Mouse (Mus musculus) adipose tissue, adult 10 weeks (tissue): ENCODE results near the gene Ap5b1. TPM values are rescaled to one million over a fixed set of nuclear protein-coding genes. Genes with fewer than 3 reads are reported as not detected.

ENCODE experiments used
- polyA plus RNA-seq: library from polyadenylated mRNA; stranded (reverse); fragments of 350-450 nt; fragmentation: Illumina TruSeq; extraction: RNeasy Lipid Tissue Mini Kit (QIAGEN cat#74804); gene quantifications from one replicate; pipeline ENCODE4 v1.2.3, GENCODE M21; 2014; ENCODE audit warnings: low read depth, low replicate concordance

Ap5b1 gene
- 5.9 TPM for polyA plus RNA-seq

DNA sequence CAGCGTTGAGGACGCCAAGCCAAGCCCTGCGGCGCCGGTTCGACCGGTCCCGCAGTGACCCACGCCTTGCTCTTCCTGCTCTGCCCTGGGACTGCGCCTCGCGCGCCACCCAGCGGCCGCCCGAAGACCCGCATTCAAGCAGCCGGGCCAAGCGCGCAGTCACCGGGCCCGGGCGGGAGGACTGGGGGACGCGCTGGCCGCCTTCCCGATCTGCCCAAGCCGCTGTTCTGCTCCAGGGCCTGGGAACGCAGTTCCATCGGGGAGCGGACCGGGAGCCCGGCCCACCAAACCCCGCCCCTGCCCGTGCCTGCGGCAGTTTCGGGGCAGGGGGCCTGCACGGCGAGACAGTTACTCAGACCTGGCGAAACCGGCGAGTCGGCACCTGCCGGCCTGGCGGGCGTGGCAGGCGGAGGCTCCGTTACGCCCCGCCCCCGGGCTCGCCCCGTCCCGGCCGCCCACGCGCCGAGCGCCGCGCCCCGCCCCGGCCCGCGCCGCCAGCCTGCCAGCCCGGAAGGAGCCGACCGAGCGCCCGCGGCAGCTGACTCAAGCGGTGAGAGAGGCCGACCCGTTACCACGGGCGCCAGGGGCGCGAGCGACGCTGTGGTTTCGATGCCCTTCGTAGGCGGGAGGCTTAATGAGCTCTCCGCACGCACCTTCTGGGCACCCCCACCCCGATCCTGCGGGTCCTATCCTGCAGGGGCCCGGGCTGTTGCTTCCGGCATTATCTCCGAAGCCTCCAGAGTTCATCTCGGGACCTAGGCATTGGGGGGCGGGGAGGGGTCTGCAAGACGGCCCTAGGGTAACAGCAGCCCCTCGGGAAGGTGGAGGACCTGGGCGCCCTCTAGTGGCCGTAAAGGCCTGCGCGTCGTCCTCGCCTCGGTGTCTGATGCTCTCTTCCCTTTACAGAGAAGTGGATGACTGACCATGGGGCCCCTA is at the start of gene Ap5b1:
TSS of gene Ap5b1 (plus strand) at position 492 of the 936 bp plus-strand sequence.

DNA sequence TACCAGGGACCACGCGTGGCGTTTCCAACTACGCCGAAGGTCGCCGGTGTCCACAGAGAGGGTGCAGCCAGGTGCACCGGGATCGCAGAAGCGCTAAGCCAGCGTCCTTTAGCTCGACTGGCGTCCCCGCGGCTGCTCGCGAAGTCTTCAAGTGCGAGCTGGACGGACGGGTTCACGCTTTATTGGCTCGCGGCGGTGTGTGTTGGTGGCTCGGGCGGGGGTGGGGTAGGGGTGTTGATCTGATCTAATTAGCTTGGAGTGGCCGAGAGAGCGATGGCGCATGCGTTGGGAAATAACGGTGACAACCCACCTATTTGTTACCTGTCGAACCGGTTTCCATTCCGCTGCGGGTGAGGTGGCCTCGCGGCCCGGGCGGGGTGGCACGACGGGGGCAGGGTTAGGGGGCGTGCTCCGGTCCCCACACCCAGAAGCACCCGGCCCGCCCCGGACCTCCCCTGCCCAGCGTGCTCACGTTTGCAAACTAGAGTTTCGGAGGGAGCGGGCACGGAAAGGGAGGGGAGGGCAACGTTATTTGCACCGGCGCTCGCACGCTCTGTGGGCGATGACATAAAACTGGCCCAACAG is 7.3 kb upstream of the Ap5b1 start, which contains the start of gene Ovol1:
TSS of gene Ovol1 (minus strand) at position 190 of the 585 bp plus-strand sequence.

DNA sequence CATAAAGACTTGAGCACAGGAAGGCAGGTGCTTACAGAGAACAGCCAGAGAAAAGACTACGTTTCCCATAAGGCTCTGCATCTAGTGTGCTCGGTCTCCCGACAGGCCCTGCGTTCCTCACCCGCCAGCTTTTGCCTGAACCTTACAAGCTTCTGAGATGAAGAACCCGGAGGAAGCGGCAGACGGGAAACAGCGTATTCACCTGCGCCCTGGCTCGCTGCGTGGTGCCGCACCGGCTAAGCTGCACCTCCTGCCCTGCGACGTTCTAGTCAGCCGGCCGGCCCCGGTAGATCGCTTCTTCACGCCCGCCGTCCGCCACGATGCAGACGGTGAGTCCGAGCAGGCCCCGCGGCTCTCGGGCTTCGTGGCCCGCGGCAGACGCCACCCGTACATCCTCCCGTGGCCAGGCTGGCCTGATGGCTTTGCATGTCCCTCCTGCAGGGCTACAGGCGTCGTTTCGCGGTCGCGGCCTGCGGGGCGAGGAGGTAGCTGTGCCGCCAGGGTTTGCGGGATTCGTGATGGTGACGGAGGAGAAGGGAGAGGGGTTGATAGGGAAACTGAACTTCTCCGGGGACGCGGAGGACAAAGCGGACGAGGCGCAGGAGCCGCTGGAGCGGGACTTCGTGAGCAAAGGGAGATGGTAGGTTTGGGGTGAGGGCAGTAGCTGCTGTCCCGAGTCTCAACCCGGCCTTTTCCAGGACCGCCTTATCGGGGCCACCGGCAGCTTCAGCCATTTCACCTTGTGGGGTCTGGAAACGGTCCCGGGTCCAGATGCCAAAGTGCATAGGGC is 34.1 kb downstream of the Ap5b1 start, which contains the start of gene Rnaseh2c:
TSS of gene Rnaseh2c (plus strand) at position 122 of the 790 bp plus-strand sequence.

DNA sequence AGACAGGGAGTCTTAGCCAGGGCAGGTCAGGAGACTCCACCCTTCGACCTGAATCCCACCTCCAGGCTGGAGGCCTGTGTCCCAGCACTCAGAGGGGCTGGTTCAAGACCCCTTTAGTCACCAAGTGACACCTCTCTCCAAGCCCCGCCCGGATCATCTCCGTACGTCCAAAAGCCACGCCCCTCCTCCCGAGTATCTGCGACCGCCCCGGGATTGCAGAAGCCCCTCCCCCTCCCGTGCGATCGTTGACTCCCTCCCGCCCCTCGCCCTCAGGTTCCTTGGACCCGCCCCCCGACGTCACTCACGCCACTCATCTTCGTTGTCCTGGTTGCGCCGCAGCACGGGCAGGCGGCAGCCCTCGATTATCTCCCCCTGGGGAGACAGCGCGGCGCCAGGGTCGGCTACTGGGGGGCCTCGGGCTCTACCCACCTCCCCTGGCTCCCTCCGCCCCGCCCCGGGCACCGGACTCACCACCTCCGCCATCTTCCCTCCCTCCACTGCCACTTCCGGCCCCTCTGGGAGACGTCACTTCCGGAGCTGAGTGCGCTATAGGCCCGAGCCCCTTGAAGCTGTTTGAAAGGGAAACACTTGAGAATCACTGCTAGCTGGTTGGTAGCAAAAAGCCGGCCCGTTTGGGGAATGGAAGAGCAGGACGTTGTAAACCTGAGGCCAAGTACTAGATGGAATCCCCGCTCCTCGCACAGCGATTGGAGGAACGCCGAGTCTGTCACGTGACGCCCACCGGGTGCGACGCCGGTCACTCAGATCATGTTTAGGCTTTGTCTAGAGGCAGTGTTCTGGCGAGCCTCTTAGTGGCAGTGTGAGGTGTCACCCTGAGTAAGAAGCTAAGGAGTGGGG is 42.0 kb downstream of the Ap5b1 start, which contains the start of gene Kat5:
TSS of gene Kat5 (minus strand) at position 691 of the 858 bp plus-strand sequence.

Other genes with a start within 250 kb of the Ap5b1 start
- gene Catsper1, start 232.3 kb upstream of the Ap5b1 start, polyA plus RNA-seq: 2.0 TPM
- 11.8 TPM for gene Cst6, start 218.5 kb upstream of the Ap5b1 start, polyA plus RNA-seq
- 22.2 TPM for gene Eif1ad, start 201.3 kb upstream of the Ap5b1 start, polyA plus RNA-seq
- gene Banf1, start 200.9 kb upstream of the Ap5b1 start, polyA plus RNA-seq: 85.8 TPM
- gene Sart1, start 179.3 kb upstream of the Ap5b1 start, polyA plus RNA-seq: 49.0 TPM
- gene Tsga10ip, start 165.5 kb upstream of the Ap5b1 start, polyA plus RNA-seq: 4.2 TPM
- gene Drap1, start 143.0 kb upstream of the Ap5b1 start, polyA plus RNA-seq: 252 TPM
- 45.5 TPM for gene AI837181, start 142.9 kb upstream of the Ap5b1 start, polyA plus RNA-seq
- 0.51 TPM for gene Fosl1, start 120.5 kb upstream of the Ap5b1 start, polyA plus RNA-seq
- gene Ccdc85b, start 110.1 kb upstream of the Ap5b1 start, polyA plus RNA-seq: 7.1 TPM
- 53.3 TPM for gene Fibp, start 107.4 kb upstream of the Ap5b1 start, polyA plus RNA-seq
- gene Ctsw, start 99.5 kb upstream of the Ap5b1 start, polyA plus RNA-seq: 1.5 TPM
- 41.4 TPM for gene Efemp2, start 94.1 kb upstream of the Ap5b1 start, polyA plus RNA-seq
- 45.1 TPM for gene Mus81, start 79.6 kb upstream of the Ap5b1 start, polyA plus RNA-seq
- gene Cfl1, start 77.6 kb upstream of the Ap5b1 start, polyA plus RNA-seq: 533 TPM
- gene 1700020D05Rik, start 64.2 kb upstream of the Ap5b1 start, polyA plus RNA-seq: 6.2 TPM
- gene Snx32, start 57.5 kb upstream of the Ap5b1 start, polyA plus RNA-seq: 18.9 TPM
- 2.1 TPM for gene Ovol1, start 7.4 kb upstream of the Ap5b1 start, polyA plus RNA-seq
- 47.8 TPM for gene Rnaseh2c, start 33.8 kb downstream of the Ap5b1 start, polyA plus RNA-seq
- 43.1 TPM for gene Kat5, start 42.2 kb downstream of the Ap5b1 start, polyA plus RNA-seq
- 47.9 TPM for gene Rela, start 69.5 kb downstream of the Ap5b1 start, polyA plus RNA-seq
- 23.3 TPM for gene Sipa1, start 95.7 kb downstream of the Ap5b1 start, polyA plus RNA-seq
- gene Map3k11, start 120.7 kb downstream of the Ap5b1 start, polyA plus RNA-seq: 28.7 TPM
- 48.3 TPM for gene Pcnx3, start 120.9 kb downstream of the Ap5b1 start, polyA plus RNA-seq
- 0.48 TPM for gene Kcnk7, start 136.3 kb downstream of the Ap5b1 start, polyA plus RNA-seq
- 30.6 TPM for gene Ehbp1l1, start 158.3 kb downstream of the Ap5b1 start, polyA plus RNA-seq
- 47.1 TPM for gene Fam89b, start 161.6 kb downstream of the Ap5b1 start, polyA plus RNA-seq
- 196 TPM for gene Ltbp3, start 172.9 kb downstream of the Ap5b1 start, polyA plus RNA-seq
- 96.2 TPM for gene Scyl1, start 203.4 kb downstream of the Ap5b1 start, polyA plus RNA-seq